Comparison of ENCODE assay signal across 22 mouse cellular contexts in genomic region chr4:149784901-149785300, GRCm38 (mm10). TPM values are rescaled to one million over a fixed set of nuclear protein-coding genes. Genes with fewer than 3 reads are reported as not detected.
DNase-seq lines count a peak whose midpoint lies in the region; ATAC-seq and TF ChIP-seq lines count a peak whose summit lies in the region.
"Had no signal": no experiment of that assay in that cellular context is flagged by ENCODE, and none has a peak within 500 bp of the region (broad histone marks: within the 10 kb centered on the region; RNA-seq: fewer than 3 reads in every experiment).

No protein-coding gene starts in this region.

- H3K4me2 ChIP-seq in heart, postnatal 0 days (ENCODE audit: low read depth, low read length), result no peak overlapping the region
- no peak overlapping the region for H3K4me2 ChIP-seq in heart, embryonic 11.5 days
- H3K4me2 ChIP-seq in liver, embryonic 14.5 days (ENCODE audit: low read depth), result no peak overlapping the region
- no peak overlapping the region for H3K4me2 ChIP-seq in liver, postnatal 0 days (ENCODE audit: low read depth, low read length)
- H3K4me2 ChIP-seq in hindbrain, embryonic 14.5 days (replicated peaks), result no peak overlapping the region
- H3K4me2 ChIP-seq: embryonic facial prominence, embryonic 12.5 days; embryonic facial prominence, embryonic 15.5 days; heart, embryonic 12.5 days; heart, embryonic 15.5 days; hindbrain, embryonic 12.5 days; intestine, embryonic 15.5 days had no signal

- H3K27ac ChIP-seq in heart, postnatal 0 days (ENCODE audit: low read depth), result peak overlapping the region; percentile 77
- no peak overlapping the region for H3K27ac ChIP-seq in heart, embryonic 11.5 days (ENCODE audit: low read depth, low read length)
- H3K27ac ChIP-seq in liver, embryonic 14.5 days, result no peak overlapping the region
- H3K27ac ChIP-seq in liver, postnatal 0 days (ENCODE audit: low read depth), result no peak overlapping the region
- no peak overlapping the region for H3K27ac ChIP-seq in hindbrain, embryonic 14.5 days
- H3K27ac ChIP-seq: embryonic facial prominence, embryonic 12.5 days; embryonic facial prominence, embryonic 15.5 days; gastrocnemius, adult 2 months; heart, embryonic 15.5 days; hindbrain, embryonic 12.5 days; intestine, embryonic 15.5 days had no signal

- no peak overlapping the region for H3K9ac ChIP-seq in heart, postnatal 0 days (replicated peaks; ENCODE audit: low read depth, low read length)
- H3K9ac ChIP-seq in heart, embryonic 11.5 days (ENCODE audit: low read depth, low read length), result no peak overlapping the region
- no peak overlapping the region for H3K9ac ChIP-seq in liver, embryonic 14.5 days (replicated peaks)
- H3K9ac ChIP-seq in liver, postnatal 0 days (replicated peaks), result no peak overlapping the region
- no peak overlapping the region for H3K9ac ChIP-seq in hindbrain, embryonic 14.5 days
- H3K9ac ChIP-seq: embryonic facial prominence, embryonic 12.5 days; embryonic facial prominence, embryonic 15.5 days; forebrain, postnatal 0 days; heart, embryonic 12.5 days; heart, embryonic 15.5 days; hindbrain, embryonic 12.5 days; intestine, embryonic 15.5 days had no signal

- no peak for TF ChIP-seq EP300 in heart, postnatal 0 days (IDR thresholded peaks at IDR 0.05; ENCODE audit: low read depth)
- no peak for TF ChIP-seq EP300 in liver, embryonic 14.5 days (IDR thresholded peaks at IDR 0.05; ENCODE audit: low read depth)
- no peak for TF ChIP-seq EP300 in liver, postnatal 0 days (IDR thresholded peaks at IDR 0.05; ENCODE audit: low read depth)

- no peak overlapping the region for H3K4me3 ChIP-seq in heart, postnatal 0 days (ENCODE audit: low read depth, low read length)
- no peak overlapping the region for H3K4me3 ChIP-seq in heart, embryonic 11.5 days (ENCODE audit: low read depth, low read length)
- H3K4me3 ChIP-seq in liver, embryonic 14.5 days (ENCODE audit: insufficient read depth in 1 of 2, low read depth in 2 of 2, low read length in 2 of 2), result no peak overlapping the region
- no peak overlapping the region for H3K4me3 ChIP-seq in liver, postnatal 0 days (ENCODE audit: low read depth, low read length)
- H3K4me3 ChIP-seq in hindbrain, embryonic 14.5 days (replicated peaks; ENCODE audit: low read length), result no peak overlapping the region
- H3K4me3 ChIP-seq: embryonic facial prominence, embryonic 12.5 days; embryonic facial prominence, embryonic 15.5 days; gastrocnemius, adult 2 months; heart, embryonic 12.5 days; heart, embryonic 15.5 days; hindbrain, embryonic 12.5 days; intestine, embryonic 15.5 days had no signal

- 52% methylated on average over 5 of the region's 5 CpGs for WGBS in heart, postnatal 0 days
- WGBS in heart, embryonic 11.5 days (ENCODE audit: insufficient replicate concordance), result 74% methylated on average over 5 of the region's 5 CpGs
- 59% methylated on average over 5 of the region's 5 CpGs for WGBS in liver, embryonic 14.5 days (ENCODE audit: insufficient replicate concordance)
- 77% methylated on average over 5 of the region's 5 CpGs for WGBS in liver, postnatal 0 days (ENCODE audit: insufficient replicate concordance)
- 87% methylated on average over 5 of the region's 5 CpGs for WGBS in hindbrain, embryonic 14.5 days

- DNase-seq in heart, postnatal 0 days (ENCODE audit: low spot score), result no peak
- DNase-seq in liver, embryonic 14.5 days (ENCODE audit: low read depth in 3 of 3, low spot score in 3 of 3), result peak in 2 of 3 experiments; percentile 41 to 45
- DNase-seq in liver, postnatal 0 days, result no peak
- DNase-seq in NIH3T3 (ENCODE audit: low read depth), result peak; percentile 62
- no peak for DNase-seq in hindbrain, embryonic 14.5 days (ENCODE audit: low spot score)
- DNase-seq: adrenal gland, adult 2 months; cerebellum, adult 11 months; cerebellum, adult 2 months; cerebellum, adult 9-11 months; cerebellum, postnatal 25 days; forebrain, postnatal 0 days; gastrocnemius, adult 2 months; gastrocnemius, postnatal 14 days had no signal

- ATAC-seq in heart, postnatal 0 days (ENCODE audit: insufficient read depth, low read depth), result 0 out of 2 replicates have a peak, but pooled peaks have one; percentile 32
- ATAC-seq in heart, embryonic 11.5 days (replicated peaks; ENCODE audit: insufficient number of reproducible peaks, low FRiP score, low TSS enrichment), result no peak
- no peak for ATAC-seq in liver, embryonic 14.5 days (ENCODE audit: insufficient read depth)
- ATAC-seq in liver, postnatal 0 days, result no peak
- no peak for ATAC-seq in hindbrain, embryonic 14.5 days (ENCODE audit: low FRiP score)
- ATAC-seq: forebrain, embryonic 14.5 days; forebrain, postnatal 0 days; hindbrain, embryonic 16.5 days; intestine, embryonic 15.5 days had no signal

- peaks cover 13% of the 10 kb centered on the region for H3K4me1 ChIP-seq in heart, postnatal 0 days (ENCODE audit: control insufficient read depth, insufficient read depth)
- no peaks in the 10 kb centered on the region for H3K4me1 ChIP-seq in heart, embryonic 11.5 days (ENCODE audit: control insufficient read depth, insufficient read depth, low read length)
- peaks cover 6 to 11% of the 10 kb centered on the region in 2 experiments for H3K4me1 ChIP-seq in liver, embryonic 14.5 days (replicated peaks; ENCODE audit: control insufficient read depth in 2 of 2, insufficient read depth in 2 of 2, low read length in 1 of 2)
- peaks cover 19% of the 10 kb centered on the region for H3K4me1 ChIP-seq in liver, postnatal 0 days (ENCODE audit: insufficient read depth)
- H3K4me1 ChIP-seq in hindbrain, embryonic 14.5 days (replicated peaks; ENCODE audit: control insufficient read depth, insufficient read depth, low read length), result peaks cover 3% of the 10 kb centered on the region; the same call in 1 of the 2 replicates
- H3K4me1 ChIP-seq: embryonic facial prominence, embryonic 15.5 days; hindbrain, embryonic 12.5 days had no signal

- TF ChIP-seq CTCF in heart, postnatal 0 days (IDR thresholded peaks at IDR 0.05; ENCODE audit: low read depth), result no peak
- no peak for TF ChIP-seq CTCF in liver, embryonic 14.5 days (IDR thresholded peaks at IDR 0.05; ENCODE audit: low read depth)
- TF ChIP-seq CTCF in liver, postnatal 0 days (IDR thresholded peaks at IDR 0.05; ENCODE audit: low read depth), result no peak

- no peaks in the 10 kb centered on the region for H3K36me3 ChIP-seq in heart, postnatal 0 days (replicated peaks; ENCODE audit: control insufficient read depth, insufficient read depth, low read length)
- H3K36me3 ChIP-seq in heart, embryonic 11.5 days (ENCODE audit: control insufficient read depth, insufficient read depth, low read length), result no peaks in the 10 kb centered on the region
- no peaks in the 10 kb centered on the region for H3K36me3 ChIP-seq in liver, embryonic 14.5 days (replicated peaks; ENCODE audit: control insufficient read depth, insufficient read depth, low read depth)
- no peaks in the 10 kb centered on the region for H3K36me3 ChIP-seq in liver, postnatal 0 days (replicated peaks; ENCODE audit: insufficient read depth, low read length)
- no peaks in the 10 kb centered on the region for H3K36me3 ChIP-seq in hindbrain, embryonic 14.5 days (replicated peaks; ENCODE audit: control insufficient read depth, insufficient read depth)
- H3K36me3 ChIP-seq: embryonic facial prominence, embryonic 12.5 days; embryonic facial prominence, embryonic 15.5 days; heart, embryonic 12.5 days; heart, embryonic 15.5 days; hindbrain, embryonic 12.5 days; intestine, embryonic 15.5 days had no signal

- H3K27me3 ChIP-seq in heart, postnatal 0 days (ENCODE audit: control insufficient read depth, insufficient read depth, low read length), result no peaks in the 10 kb centered on the region
- no peaks in the 10 kb centered on the region for H3K27me3 ChIP-seq in heart, embryonic 11.5 days (ENCODE audit: control insufficient read depth, insufficient read depth, low read length)
- no peaks in the 10 kb centered on the region for H3K27me3 ChIP-seq in liver, embryonic 14.5 days (ENCODE audit: control insufficient read depth, insufficient read depth, low read length)
- no peaks in the 10 kb centered on the region for H3K27me3 ChIP-seq in liver, postnatal 0 days (ENCODE audit: insufficient read depth, low read length)
- no peaks in the 10 kb centered on the region for H3K27me3 ChIP-seq in hindbrain, embryonic 14.5 days (ENCODE audit: control insufficient read depth, insufficient read depth, low read length)
- H3K27me3 ChIP-seq: embryonic facial prominence, embryonic 12.5 days; embryonic facial prominence, embryonic 15.5 days; heart, embryonic 12.5 days; heart, embryonic 15.5 days; hindbrain, embryonic 12.5 days; intestine, embryonic 15.5 days had no signal

- H3K9me3 ChIP-seq in heart, postnatal 0 days (replicated peaks; ENCODE audit: control insufficient read depth, low read length), result no peaks in the 10 kb centered on the region
- no peaks in the 10 kb centered on the region for H3K9me3 ChIP-seq in heart, embryonic 11.5 days (replicated peaks; ENCODE audit: control insufficient read depth, low read length)
- no peaks in the 10 kb centered on the region for H3K9me3 ChIP-seq in liver, embryonic 14.5 days (ENCODE audit: control insufficient read depth, low read length)
- H3K9me3 ChIP-seq in liver, postnatal 0 days (ENCODE audit: low read length), result no peaks in the 10 kb centered on the region
- 0 out of 2 replicates have a peak, but pooled peaks cover 3% of the 10 kb centered on the region for H3K9me3 ChIP-seq in hindbrain, embryonic 14.5 days (ENCODE audit: control insufficient read depth, low read length)
- H3K9me3 ChIP-seq: embryonic facial prominence, embryonic 12.5 days; embryonic facial prominence, embryonic 15.5 days; heart, embryonic 15.5 days; hindbrain, embryonic 12.5 days; intestine, embryonic 15.5 days had no signal

RNA-seq across cellular contexts. Expression of gene Slc25a33, which starts 10.8 kb away (rescaled TPM):
- 3.0 and 9.8 TPM in 2 replicates for total RNA-seq in heart, postnatal 0 days (2014; rRNA removed; ENCODE audit: low replicate concordance)
- 13.3 and 15.1 TPM in 2 replicates for polyA plus RNA-seq in heart, postnatal 0 days (2015; fragmentation: Nextera tagmentation; extraction: Ambion mirVana)
- polyA plus RNA-seq in heart, embryonic 11.5 days (2014; fragmentation: Nextera tagmentation; extraction: Ambion mirVana), result 7.4 and 9.4 TPM in 2 replicates
- 3.3 and 4.8 TPM in 2 replicates for polyA plus RNA-seq in liver, embryonic 14.5 days (2012; rRNA removed)
- 7.8 and 9.8 TPM in 2 replicates for polyA plus RNA-seq in liver, embryonic 14.5 days (2014; fragmentation: Nextera tagmentation; extraction: Ambion mirVana)
- polyA plus RNA-seq in liver, postnatal 0 days (2015; fragmentation: Nextera tagmentation; extraction: Ambion mirVana), result 52.2 and 53.2 TPM in 2 replicates
- 38.2 and 40.2 TPM in 2 replicates for polyA plus RNA-seq in hindbrain, embryonic 14.5 days (2014; fragmentation: Nextera tagmentation; extraction: Ambion mirVana)

RNA-seq across cellular contexts. Expression of gene Tmem201, which starts 47.1 kb away (rescaled TPM):
- 64.7 and 80.0 TPM in 2 replicates for total RNA-seq in heart, postnatal 0 days (2014; rRNA removed; ENCODE audit: low replicate concordance)
- polyA plus RNA-seq in heart, postnatal 0 days (2015; fragmentation: Nextera tagmentation; extraction: Ambion mirVana), result 38.8 and 43.0 TPM in 2 replicates
- polyA plus RNA-seq in heart, embryonic 11.5 days (2014; fragmentation: Nextera tagmentation; extraction: Ambion mirVana), result 25.5 and 32.5 TPM in 2 replicates
- 7.2 and 8.6 TPM in 2 replicates for polyA plus RNA-seq in liver, embryonic 14.5 days (2012; rRNA removed)
- 3.5 and 4.1 TPM in 2 replicates for polyA plus RNA-seq in liver, embryonic 14.5 days (2014; fragmentation: Nextera tagmentation; extraction: Ambion mirVana)
- 5.1 and 5.8 TPM in 2 replicates for polyA plus RNA-seq in liver, postnatal 0 days (2015; fragmentation: Nextera tagmentation; extraction: Ambion mirVana)
- polyA plus RNA-seq in hindbrain, embryonic 14.5 days (2014; fragmentation: Nextera tagmentation; extraction: Ambion mirVana), result 29.9 and 31.9 TPM in 2 replicates

Comparison
In these comparisons a context has a peak if more than half of its experiments do, and no peak if none do; other contexts are left out.
1. DNase-seq: peak in liver, embryonic 14.5 days (2 of 3) and NIH3T3 (single experiment); none in heart, postnatal 0 days (single experiment), liver, postnatal 0 days (single experiment) and hindbrain, embryonic 14.5 days (single experiment).